Mouse (Mus musculus): Measurements from ENCODE around the gene Pced1b.

DNA sequence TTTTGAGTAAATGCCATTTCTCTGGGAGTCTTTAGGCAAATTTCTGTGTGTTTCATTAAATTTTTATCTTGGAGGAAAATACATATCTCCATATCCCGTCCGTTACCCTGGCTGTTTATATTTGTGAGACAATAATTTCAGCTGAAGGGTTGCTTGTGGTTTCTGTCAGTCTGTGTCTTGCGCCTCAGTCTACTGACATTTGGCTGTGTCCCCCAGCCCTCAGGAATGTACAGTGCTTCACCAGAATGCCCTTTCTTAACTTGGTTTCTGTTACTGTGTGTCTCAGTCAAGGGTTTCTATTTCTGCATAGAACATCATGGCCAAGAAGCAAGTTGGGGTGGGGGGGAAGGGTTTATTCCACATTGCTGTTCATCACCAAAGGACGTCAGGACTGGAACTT is 42.3 kb downstream of the Pced1b start:
- no peak for TF ChIP-seq CTCF (IDR thresholded peaks at IDR 0.05; ENCODE audit: insufficient read depth, low read length)
- no peak for TF ChIP-seq POLR2A (IDR thresholded peaks at IDR 0.05; ENCODE audit: borderline replicate concordance, extremely low read depth, low read depth, low read length)
